Mouse (Mus musculus): ENCODE results near the gene Pcyt1a. TPM values are rescaled to one million over a fixed set of nuclear protein-coding genes. Genes with fewer than 3 reads are reported as not detected.

Pcyt1a gene
- polyA plus RNA-seq, 1 experiment from 2014 or later, result 53.9 TPM

DNA sequence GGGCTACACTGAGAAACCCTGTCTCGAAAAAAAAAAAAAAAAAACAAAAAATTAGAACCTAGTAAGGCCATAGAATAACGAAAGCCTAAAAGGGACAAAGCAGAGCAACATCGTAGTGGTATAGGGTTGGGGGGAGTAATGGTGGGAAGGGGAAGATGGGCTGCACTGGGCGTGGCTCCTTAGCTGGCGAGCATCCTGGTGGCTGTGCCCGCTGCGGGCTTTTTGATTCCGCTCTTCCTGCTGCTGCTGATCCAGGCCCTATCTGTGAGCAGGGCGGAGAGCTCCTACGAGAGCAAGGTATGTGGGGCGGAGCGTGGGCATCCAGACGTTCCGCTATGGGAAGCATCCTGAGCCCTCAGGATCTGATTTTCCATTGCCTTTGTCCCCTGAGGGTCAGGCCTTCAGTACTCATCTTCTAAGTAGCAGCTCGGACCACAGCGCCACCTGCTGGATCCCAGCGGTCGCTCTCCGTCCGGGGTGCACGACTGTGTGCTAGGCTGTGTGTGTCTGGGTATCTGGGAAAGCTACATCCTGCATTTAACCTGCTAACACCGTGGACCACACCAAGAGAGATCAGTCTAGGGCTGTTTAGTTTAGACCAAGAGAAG is 68.8 kb downstream of the Pcyt1a start:
- peak; percentile 91 for ATAC-seq (ENCODE audit: low read depth)
- H3K9ac ChIP-seq (ENCODE audit: low read length), result peak overlapping the region; percentile 56
- no peaks in the 10 kb centered on the region for H3K27me3 ChIP-seq (ENCODE audit: control insufficient read depth, insufficient read depth, low read depth, low read length)
- 8% methylated on average over 22 of the region's 22 CpGs for WGBS
- H3K4me3 ChIP-seq (ENCODE audit: low read length), result peak overlapping the region; percentile 46
- H3K9me3 ChIP-seq (ENCODE audit: control insufficient read depth, low read length), result no peaks in the 10 kb centered on the region
- no peak overlapping the region for H3K27ac ChIP-seq (ENCODE audit: low read length)
- H3K4me1 ChIP-seq (replicated peaks; ENCODE audit: control insufficient read depth, insufficient read depth, low read length), result no peaks in the 10 kb centered on the region; the same call in 1 of the 2 replicates
- no peaks in the 10 kb centered on the region for H3K36me3 ChIP-seq (ENCODE audit: control insufficient read depth, insufficient read depth, low read length)
- H3K4me2 ChIP-seq (ENCODE audit: low read depth, low read length), result peak overlapping the region; percentile 76

DNA sequence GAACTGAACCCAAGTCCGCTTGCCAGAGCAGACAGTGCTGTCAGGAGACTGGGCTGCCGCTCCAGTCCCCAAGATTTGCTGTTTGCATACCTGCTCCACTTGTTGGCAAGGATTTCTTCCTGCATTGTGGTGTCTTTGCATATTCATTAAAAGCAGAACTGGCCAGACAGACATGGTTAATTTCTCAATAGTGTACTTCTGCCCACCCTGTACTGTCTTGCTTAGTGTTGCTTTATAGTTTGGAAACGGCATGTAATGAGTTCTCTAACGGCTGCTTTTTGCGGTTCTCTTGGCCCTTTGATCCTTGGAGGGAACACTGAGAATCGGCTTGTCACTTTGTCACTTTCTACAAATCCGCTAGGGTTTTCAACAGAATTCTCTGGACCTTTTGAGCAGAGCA is 70.7 kb downstream of the Pcyt1a start:
- WGBS, result 63% methylated on average over 7 of the region's 7 CpGs
- no peak for ATAC-seq (ENCODE audit: low read depth)
- Histone ChIP-seq H3K9ac (ENCODE audit: low read length) (no peak overlapping the region), H3K9me3 (ENCODE audit: control insufficient read depth, low read length) (no peaks in the 10 kb centered on the region), H3K27ac (ENCODE audit: low read length) (no peak overlapping the region), H3K4me2 (ENCODE audit: low read depth, low read length) (no peak overlapping the region), H3K36me3 (ENCODE audit: control insufficient read depth, insufficient read depth, low read length) (no peaks in the 10 kb centered on the region), H3K4me3 (ENCODE audit: low read length) (no peak overlapping the region), H3K27me3 (ENCODE audit: control insufficient read depth, insufficient read depth, low read depth, low read length) (no peaks in the 10 kb centered on the region), H3K4me1 (replicated peaks; ENCODE audit: control insufficient read depth, insufficient read depth, low read length) (no peaks in the 10 kb centered on the region; the same call in 1 of the 2 replicates)

- 80% methylated on average over 12 of the region's 12 CpGs for WGBS
- Histone ChIP-seq H3K27me3 (ENCODE audit: control insufficient read depth, insufficient read depth, low read depth, low read length) (no peaks in the 10 kb centered on the region), H3K36me3 (ENCODE audit: control insufficient read depth, insufficient read depth, low read length) (no peaks in the 10 kb centered on the region)
Observed at GRCm38 (mm10) chr16:32502621-32503335, 72.1 kb downstream of the Pcyt1a start.

GRCm38 (mm10) chr16:32503633-32504032 is 72.9 kb downstream of the Pcyt1a start:
- Histone ChIP-seq H3K9ac (ENCODE audit: low read length) (no peak overlapping the region), H3K9me3 (ENCODE audit: control insufficient read depth, low read length) (no peaks in the 10 kb centered on the region), H3K27me3 (ENCODE audit: control insufficient read depth, insufficient read depth, low read depth, low read length) (no peaks in the 10 kb centered on the region), H3K4me3 (ENCODE audit: low read length) (no peak overlapping the region), H3K4me1 (replicated peaks; ENCODE audit: control insufficient read depth, insufficient read depth, low read length) (no peaks in the 10 kb centered on the region; the same call in 1 of the 2 replicates), H3K27ac (ENCODE audit: low read length) (no peak overlapping the region), H3K36me3 (ENCODE audit: control insufficient read depth, insufficient read depth, low read length) (no peaks in the 10 kb centered on the region), H3K4me2 (ENCODE audit: low read depth, low read length) (no peak overlapping the region)
- no peak for ATAC-seq (ENCODE audit: low read depth)
- 67% methylated on average over 6 of the region's 6 CpGs for WGBS

More at GRCm38 (mm10) chr16:32502621-32503335, 72.1 kb downstream of the Pcyt1a start:
- no peak overlapping the region for H3K9ac ChIP-seq (ENCODE audit: low read length)
- no peak overlapping the region for H3K27ac ChIP-seq (ENCODE audit: low read length)
- no peaks in the 10 kb centered on the region; the same call in 1 of the 2 replicates for H3K4me1 ChIP-seq (replicated peaks; ENCODE audit: control insufficient read depth, insufficient read depth, low read length)
- H3K9me3 ChIP-seq (ENCODE audit: control insufficient read depth, low read length), result no peaks in the 10 kb centered on the region
- no peak for ATAC-seq (ENCODE audit: low read depth)
- H3K4me2 ChIP-seq (ENCODE audit: low read depth, low read length), result no peak overlapping the region
- H3K4me3 ChIP-seq (ENCODE audit: low read length), result no peak overlapping the region

DNA sequence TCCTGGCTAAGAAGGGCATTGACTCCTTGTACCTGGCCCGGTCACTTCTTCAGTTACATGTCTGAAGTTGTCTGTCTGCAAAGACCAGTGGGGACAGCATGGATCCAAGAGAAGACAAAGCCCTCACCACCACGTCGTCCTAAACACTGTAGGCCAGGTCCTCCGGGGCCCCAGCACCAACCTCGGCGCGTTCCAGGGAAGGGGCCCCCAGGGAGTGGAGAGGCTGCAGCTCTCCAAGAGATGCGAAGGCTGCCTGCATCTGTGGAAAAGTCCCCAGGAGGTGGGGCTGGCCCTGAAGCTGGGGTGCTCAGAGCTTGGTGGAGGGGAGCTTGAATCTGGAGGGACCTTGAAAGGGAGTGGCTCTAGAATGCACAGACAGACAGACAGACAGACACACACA is 75.6 kb downstream of the Pcyt1a start:
- Histone ChIP-seq H3K4me3 (ENCODE audit: low read length) (no peak overlapping the region), H3K9ac (ENCODE audit: low read length) (no peak overlapping the region), H3K27me3 (ENCODE audit: control insufficient read depth, insufficient read depth, low read depth, low read length) (no peaks in the 10 kb centered on the region), H3K4me2 (ENCODE audit: low read depth, low read length) (no peak overlapping the region), H3K27ac (ENCODE audit: low read length) (no peak overlapping the region), H3K36me3 (ENCODE audit: control insufficient read depth, insufficient read depth, low read length) (no peaks in the 10 kb centered on the region), H3K4me1 (replicated peaks; ENCODE audit: control insufficient read depth, insufficient read depth, low read length) (peaks cover 19% of the 10 kb centered on the region), H3K9me3 (ENCODE audit: control insufficient read depth, low read length) (no peaks in the 10 kb centered on the region)
- ATAC-seq (ENCODE audit: low read depth), result no peak
- WGBS, result 74% methylated on average over 8 of the region's 8 CpGs

DNA sequence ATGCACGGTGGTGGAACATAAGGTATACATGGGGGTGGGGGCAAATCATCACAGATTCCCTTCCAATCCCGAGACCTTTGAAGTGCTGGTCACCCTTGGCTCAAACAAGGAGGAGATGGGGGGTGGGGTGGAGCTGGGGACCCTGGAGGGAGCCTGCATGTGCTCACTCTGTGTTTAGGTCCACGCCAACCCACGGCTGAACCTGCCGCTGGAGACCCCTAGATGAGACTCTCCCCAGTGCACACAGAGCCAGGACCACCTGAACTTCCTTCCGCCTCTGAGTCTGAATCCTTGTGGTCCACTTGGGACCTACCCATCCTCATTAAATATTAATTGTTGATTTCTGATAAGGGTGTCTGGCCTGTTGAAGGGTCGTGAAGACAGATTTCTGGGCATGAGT is 76.1 kb downstream of the Pcyt1a start:
- H3K4me2 ChIP-seq (ENCODE audit: low read depth, low read length), result no peak overlapping the region
- 76% methylated on average over 7 of the region's 7 CpGs for WGBS
- no peaks in the 10 kb centered on the region for H3K27me3 ChIP-seq (ENCODE audit: control insufficient read depth, insufficient read depth, low read depth, low read length)
- no peaks in the 10 kb centered on the region for H3K9me3 ChIP-seq (ENCODE audit: control insufficient read depth, low read length)
- no peak overlapping the region for H3K9ac ChIP-seq (ENCODE audit: low read length)
- H3K27ac ChIP-seq (ENCODE audit: low read length), result no peak overlapping the region
- H3K4me1 ChIP-seq (replicated peaks; ENCODE audit: control insufficient read depth, insufficient read depth, low read length), result peaks cover 22% of the 10 kb centered on the region
- no peak overlapping the region for H3K4me3 ChIP-seq (ENCODE audit: low read length)
- H3K36me3 ChIP-seq (ENCODE audit: control insufficient read depth, insufficient read depth, low read length), result no peaks in the 10 kb centered on the region
- ATAC-seq (ENCODE audit: low read depth), result no peak

DNA sequence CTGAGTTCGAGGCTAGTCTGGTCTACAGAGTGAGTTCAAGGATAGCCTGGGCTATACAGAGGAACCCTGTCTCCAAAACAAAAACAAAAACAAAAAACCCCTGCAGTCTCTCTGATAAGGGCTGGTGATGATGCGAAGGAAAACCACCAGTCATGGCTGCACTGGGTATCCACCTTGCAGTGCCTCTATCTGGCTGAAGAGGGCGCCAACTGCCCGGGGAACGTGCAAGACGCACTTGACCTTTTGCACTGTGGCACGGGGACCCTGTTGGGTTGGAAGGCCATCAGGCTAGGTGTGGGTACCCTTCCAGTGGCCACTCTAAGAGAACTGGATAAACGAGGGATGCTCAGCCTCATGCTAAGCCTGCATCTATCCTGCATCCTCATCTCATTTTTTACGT is 76.7 kb downstream of the Pcyt1a start:
- Histone ChIP-seq H3K4me2 (ENCODE audit: low read depth, low read length) (no peak overlapping the region), H3K9me3 (ENCODE audit: control insufficient read depth, low read length) (no peaks in the 10 kb centered on the region), H3K27me3 (ENCODE audit: control insufficient read depth, insufficient read depth, low read depth, low read length) (no peaks in the 10 kb centered on the region), H3K9ac (ENCODE audit: low read length) (no peak overlapping the region), H3K27ac (ENCODE audit: low read length) (no peak overlapping the region; the same call in 1 of the 2 replicates), H3K4me1 (replicated peaks; ENCODE audit: control insufficient read depth, insufficient read depth, low read length) (peaks cover 22% of the 10 kb centered on the region), H3K4me3 (ENCODE audit: low read length) (no peak overlapping the region), H3K36me3 (ENCODE audit: control insufficient read depth, insufficient read depth, low read length) (no peaks in the 10 kb centered on the region)
- ATAC-seq (ENCODE audit: low read depth), result no peak
- WGBS, result 21% methylated on average over 9 of the region's 9 CpGs

- H3K9me3 ChIP-seq (ENCODE audit: control insufficient read depth, low read length), result no peaks in the 10 kb centered on the region
Observed at GRCm38 (mm10) chr16:32508035-32508434, 77.3 kb downstream of the Pcyt1a start.

GRCm38 (mm10) chr16:32508506-32509065 is 77.9 kb downstream of the Pcyt1a start:
- no peaks in the 10 kb centered on the region for H3K9me3 ChIP-seq (ENCODE audit: control insufficient read depth, low read length)
- H3K27me3 ChIP-seq (ENCODE audit: control insufficient read depth, insufficient read depth, low read depth, low read length), result no peaks in the 10 kb centered on the region
- H3K4me3 ChIP-seq (ENCODE audit: low read length), result no peak overlapping the region
- peaks cover 27% of the 10 kb centered on the region for H3K4me1 ChIP-seq (replicated peaks; ENCODE audit: control insufficient read depth, insufficient read depth, low read length)
- no peak overlapping the region for H3K4me2 ChIP-seq (ENCODE audit: low read depth, low read length)
- H3K36me3 ChIP-seq (ENCODE audit: control insufficient read depth, insufficient read depth, low read length), result no peaks in the 10 kb centered on the region
- ATAC-seq (ENCODE audit: low read depth), result peak; percentile 64
- peak overlapping the region; percentile 86 for H3K27ac ChIP-seq (ENCODE audit: low read length)
- 43% methylated on average over 3 of the region's 3 CpGs for WGBS
- no peak overlapping the region for H3K9ac ChIP-seq (ENCODE audit: low read length)

More at GRCm38 (mm10) chr16:32508035-32508434, 77.3 kb downstream of the Pcyt1a start:
- Histone ChIP-seq H3K4me2 (ENCODE audit: low read depth, low read length) (no peak overlapping the region), H3K27me3 (ENCODE audit: control insufficient read depth, insufficient read depth, low read depth, low read length) (no peaks in the 10 kb centered on the region), H3K4me3 (ENCODE audit: low read length) (no peak overlapping the region), H3K36me3 (ENCODE audit: control insufficient read depth, insufficient read depth, low read length) (no peaks in the 10 kb centered on the region), H3K9ac (ENCODE audit: low read length) (no peak overlapping the region), H3K27ac (ENCODE audit: low read length) (peak overlapping the region; percentile 86), H3K4me1 (replicated peaks; ENCODE audit: control insufficient read depth, insufficient read depth, low read length) (peaks cover 25% of the 10 kb centered on the region)
- WGBS, result 67% methylated on average over 5 of the region's 5 CpGs
- no peak for ATAC-seq (ENCODE audit: low read depth)

Measured in lung, embryonic 16.5 days (tissue).